Mouse (Mus musculus) lung, embryonic 15.5 days (tissue): ENCODE data around the gene Rbm5. TPM values are rescaled to one million over a fixed set of nuclear protein-coding genes. Genes with fewer than 3 reads are reported as not detected.
A peak's percentile ranks its signal among the peaks of the same experiment; 100 is the strongest.

Source experiments
- ATAC-seq: fragments of 200-750 bp; cut with Nextera tagmentation; 2 replicates; pipeline ENCODE4 v1.8.0; 2017; ENCODE audit warnings: moderate number of reproducible peaks, borderline replicate concordance; ENCODE audit not compliant: low FRiP score, low TSS enrichment; ENCODE audit errors: extremely low read depth
- H3K27ac ChIP-seq: fragments of 300-500 bp; sonication (generic); 2 replicates; pipeline ENCODE4 v1.5.1; 2015; ENCODE audit warnings: moderate library complexity, mild to moderate bottlenecking, inconsistent platforms
- H3K27me3 ChIP-seq: fragments of 300-500 bp; sonication (generic); 2 replicates; pipeline ENCODE4 v1.6.1; 2015; ENCODE audit warnings: inconsistent platforms
- H3K36me3 ChIP-seq: fragments of 300-500 bp; sonication (generic); 2 replicates; pipeline ENCODE4 v1.6.1; 2015; ENCODE audit warnings: inconsistent platforms
- H3K4me1 ChIP-seq: fragments of 300-500 bp; sonication (generic); 2 replicates; pipeline ENCODE4 v1.6.1; 2015; ENCODE audit warnings: inconsistent platforms
- H3K4me2 ChIP-seq: fragments of 300-500 bp; sonication (generic); 2 replicates; pipeline ENCODE4 v1.6.1; 2015; ENCODE audit warnings: inconsistent platforms, mild to moderate bottlenecking, moderate library complexity
- H3K4me3 ChIP-seq: fragments of 300-500 bp; sonication (generic); 2 replicates; pipeline ENCODE4 v1.5.1; 2015; ENCODE audit warnings: mild to moderate bottlenecking, inconsistent platforms
- H3K9ac ChIP-seq: fragments of 300-500 bp; sonication (generic); 2 replicates; pipeline ENCODE4 v1.6.1; 2015; ENCODE audit warnings: inconsistent platforms
- H3K9me3 ChIP-seq: fragments of 300-500 bp; sonication (generic); 2 replicates; pipeline ENCODE4 v1.6.1; 2016; ENCODE audit warnings: inconsistent platforms
- WGBS: fragments of 180-500 bp; shearing (Covaris S2); methylation state at CpG from one replicate; pipeline ENCODE4 v1.1.7; 2015; 5-methylcytosine and 5-hydroxymethylcytosine counted together
- polyA plus RNA-seq: library from polyadenylated mRNA; unstranded; fragments of >200 nt; fragmentation: Nextera tagmentation; extraction: Ambion mirVana; gene quantifications from 2 replicates; pipeline ENCODE4 v1.2.1, GENCODE M21; 2015

The Rbm5 gene
- polyA plus RNA-seq, result 188 and 202 TPM in 2 replicates

DNA sequence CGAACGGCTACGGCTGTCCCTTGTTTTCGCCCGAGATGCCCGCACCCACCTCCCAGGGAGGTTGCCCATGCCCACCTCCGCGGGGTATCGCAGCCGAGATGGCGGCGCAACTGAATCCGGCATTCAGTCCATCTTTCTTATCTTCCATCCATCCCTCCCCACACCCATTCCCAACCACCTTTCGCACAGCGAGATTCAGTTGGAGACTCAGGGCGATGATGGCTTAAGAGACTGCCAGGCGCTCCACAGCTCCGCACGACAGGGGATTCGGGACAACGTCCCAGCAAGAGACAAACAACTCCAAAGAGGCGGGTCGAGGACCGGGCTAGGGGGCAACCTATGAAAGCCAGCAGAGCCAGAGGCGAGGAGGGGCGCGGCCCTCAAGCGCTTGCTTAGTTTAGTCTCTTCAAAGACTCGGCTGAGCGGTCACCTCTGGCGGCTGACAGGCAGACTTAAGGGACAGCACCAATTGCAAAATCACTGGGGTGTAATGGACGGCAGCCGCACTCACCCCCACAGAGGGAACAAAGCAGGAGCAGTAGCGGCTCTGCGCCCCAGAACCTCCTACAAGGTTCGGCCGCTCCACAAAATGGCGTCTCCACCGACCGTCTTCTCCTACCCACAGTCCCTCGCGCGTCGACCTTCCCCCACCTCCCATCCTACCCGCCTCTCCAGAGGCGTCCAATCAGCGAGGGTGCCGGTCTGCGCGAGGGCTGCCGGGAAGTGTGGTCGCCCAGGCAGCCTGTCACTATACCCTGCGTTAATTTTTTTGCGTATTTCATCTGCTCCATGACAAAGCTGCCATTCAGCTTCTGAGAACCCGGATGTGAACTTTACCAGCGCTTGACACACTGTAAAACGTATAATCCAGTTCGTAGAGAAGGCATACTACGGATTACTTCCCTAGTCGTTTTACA, at the start of gene Rbm5:
Gene Rbm5, minus strand, starts transcription at position 623 of the 917 bp plus-strand sequence.
- peak; percentile 100 for ATAC-seq
- peaks cover 57% of the 10 kb centered on the region for H3K36me3 ChIP-seq
- peak within 1 kb of the TSS; percentile 86 for H3K27ac ChIP-seq
- peaks cover 9% of the 10 kb centered on the region; the same call in 1 of the 2 replicates for H3K4me1 ChIP-seq
- H3K9ac ChIP-seq, result peak within 1 kb of the TSS; percentile 99
- no peaks in the 10 kb centered on the region for H3K27me3 ChIP-seq
- H3K4me2 ChIP-seq, result peak within 1 kb of the TSS; percentile 62
- H3K4me3 ChIP-seq, result peak within 1 kb of the TSS; percentile 96
- under 1% methylated on average over 56 of the region's 60 CpGs for WGBS
- H3K9me3 ChIP-seq, result no peaks in the 10 kb centered on the region

DNA sequence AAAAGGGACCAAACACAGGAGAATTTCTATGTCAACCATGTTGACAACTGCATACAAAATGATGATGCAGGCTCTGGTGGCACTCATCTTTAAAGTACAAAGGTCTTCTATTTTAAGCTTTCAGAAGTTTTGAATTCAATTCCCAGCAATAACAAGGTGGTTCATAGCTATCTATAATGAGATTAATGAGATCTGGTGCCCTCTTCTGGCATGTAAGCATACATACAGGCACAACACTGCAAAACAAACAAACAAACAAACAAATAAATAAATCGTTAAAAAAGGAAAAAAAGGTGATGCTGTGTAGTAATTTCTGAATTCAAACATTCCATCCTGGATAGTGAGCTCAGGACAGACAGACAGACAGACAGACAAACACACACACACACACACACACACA, 41.3 kb upstream of the Rbm5 start:
- Histone ChIP-seq H3K36me3 (peaks cover 44% of the 10 kb centered on the region), H3K4me2 (no peak overlapping the region), H3K9ac (no peak overlapping the region), H3K27me3 (no peaks in the 10 kb centered on the region), H3K27ac (no peak overlapping the region), H3K4me1 (no peaks in the 10 kb centered on the region), H3K4me3 (no peak overlapping the region), H3K9me3 (no peaks in the 10 kb centered on the region)
- WGBS, result 81% methylated on average over 1 of the region's 1 CpGs
- no peak for ATAC-seq

DNA sequence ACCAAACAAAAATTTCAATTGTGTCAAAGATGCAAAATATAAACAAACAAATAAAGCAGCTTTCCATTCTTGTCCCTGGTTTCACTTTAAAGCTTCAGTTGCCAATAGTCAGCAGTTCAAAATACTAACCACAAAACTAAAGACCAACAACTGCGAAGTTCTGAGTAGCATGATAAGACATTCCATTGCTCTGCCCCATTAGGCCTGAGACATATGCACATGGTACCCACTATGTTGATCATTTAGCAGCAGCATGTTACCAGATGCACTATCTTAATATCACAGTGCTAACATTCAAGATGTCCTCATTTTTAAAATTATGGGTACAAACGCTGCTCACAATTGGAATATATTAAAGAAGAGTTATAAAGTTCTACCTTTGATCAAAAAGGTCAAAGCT, 40.2 kb upstream of the Rbm5 start:
- Histone ChIP-seq H3K27me3 (no peaks in the 10 kb centered on the region), H3K9me3 (no peaks in the 10 kb centered on the region), H3K4me2 (no peak overlapping the region), H3K9ac (no peak overlapping the region), H3K36me3 (peaks cover 35% of the 10 kb centered on the region), H3K4me1 (no peaks in the 10 kb centered on the region), H3K27ac (no peak overlapping the region), H3K4me3 (no peak overlapping the region)
- WGBS, result 88% methylated on average over 2 of the region's 2 CpGs
- ATAC-seq, result no peak

DNA sequence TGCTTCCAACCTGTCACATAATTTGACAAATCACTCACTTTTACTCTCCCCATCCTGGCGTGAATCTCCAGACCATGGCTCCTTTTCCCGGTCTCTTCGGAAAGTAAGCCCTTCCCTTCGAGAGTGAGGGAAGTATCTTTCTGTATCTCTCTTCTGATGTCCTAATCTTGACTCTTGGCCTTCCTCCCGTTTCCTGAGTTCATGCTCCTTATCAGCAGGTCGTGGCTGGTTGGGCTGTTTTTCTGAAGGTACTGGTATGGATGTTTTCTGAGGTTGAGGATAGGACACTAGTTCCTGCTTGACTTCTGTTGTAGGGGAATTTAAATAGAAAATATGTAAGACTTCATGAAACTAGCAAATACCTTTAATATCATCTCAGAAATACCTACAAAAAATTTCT, 20.9 kb upstream of the Rbm5 start:
- Histone ChIP-seq H3K4me1 (no peaks in the 10 kb centered on the region), H3K9me3 (no peaks in the 10 kb centered on the region), H3K27me3 (no peaks in the 10 kb centered on the region), H3K4me2 (no peak overlapping the region), H3K36me3 (peaks cover 59% of the 10 kb centered on the region), H3K4me3 (no peak overlapping the region), H3K9ac (no peak overlapping the region), H3K27ac (no peak overlapping the region)
- no peak for ATAC-seq
- 76% methylated on average over 6 of the region's 6 CpGs for WGBS

DNA sequence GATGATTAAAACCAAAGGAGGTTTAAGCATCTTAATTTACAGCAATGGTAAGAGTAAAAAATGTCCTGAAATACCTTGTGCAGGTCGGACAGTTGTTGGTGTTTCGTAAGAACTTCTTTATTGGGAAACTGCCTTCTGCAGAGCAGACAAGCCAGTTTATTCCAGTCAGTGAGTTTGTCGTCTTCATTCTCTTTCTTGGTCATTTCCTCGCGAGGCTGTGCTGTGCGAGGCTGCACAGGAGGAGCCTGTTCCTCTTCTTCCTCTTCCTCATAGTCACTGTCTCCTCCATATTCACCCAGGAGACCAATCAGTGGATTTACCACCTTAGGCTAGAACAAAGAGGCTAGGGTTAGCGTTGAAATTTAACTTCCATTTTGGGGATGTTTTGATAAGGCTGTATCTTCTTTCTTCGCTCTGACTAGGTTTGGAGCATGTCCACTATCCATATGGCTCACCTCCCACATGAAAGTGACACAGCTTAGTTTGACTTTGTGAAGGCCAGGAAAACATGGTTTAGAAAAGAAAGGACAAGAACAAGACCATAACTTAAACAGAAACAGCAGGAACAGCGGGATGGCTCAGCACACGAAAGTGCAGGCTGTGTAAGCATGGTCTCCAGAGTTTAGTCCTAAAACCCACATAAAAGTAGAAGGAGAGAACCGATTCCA, 11.9 kb upstream of the Rbm5 start:
- Histone ChIP-seq H3K4me1 (no peaks in the 10 kb centered on the region), H3K9ac (no peak overlapping the region), H3K4me2 (no peak overlapping the region), H3K27ac (no peak overlapping the region), H3K4me3 (no peak overlapping the region), H3K9me3 (no peaks in the 10 kb centered on the region), H3K36me3 (peaks cover 84% of the 10 kb centered on the region), H3K27me3 (no peaks in the 10 kb centered on the region)
- no peak for ATAC-seq
- WGBS, result 92% methylated on average over 11 of the region's 11 CpGs

DNA sequence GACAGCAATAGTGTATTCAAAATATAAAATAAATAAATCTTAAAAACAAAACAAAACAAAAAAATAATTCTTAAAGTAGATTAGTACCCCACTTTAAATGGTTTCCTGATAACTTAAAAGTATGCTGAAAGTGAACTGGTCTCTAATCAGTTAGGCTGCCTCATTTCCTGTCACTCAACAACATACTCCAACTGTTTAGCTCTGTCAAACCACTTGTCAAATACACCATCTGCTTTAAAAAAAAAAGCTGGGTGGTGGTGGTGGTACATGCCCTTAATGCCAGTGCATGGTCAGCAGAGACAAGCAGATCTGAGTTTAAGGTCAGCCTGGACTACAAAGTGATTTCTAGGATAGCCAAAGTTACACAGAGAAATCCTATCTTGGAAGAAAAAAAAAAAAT, 6.0 kb upstream of the Rbm5 start:
- Histone ChIP-seq H3K4me2 (no peak overlapping the region), H3K36me3 (peaks cover 72% of the 10 kb centered on the region), H3K9ac (no peak overlapping the region), H3K4me1 (no peaks in the 10 kb centered on the region), H3K27me3 (no peaks in the 10 kb centered on the region), H3K4me3 (no peak overlapping the region), H3K27ac (no peak overlapping the region), H3K9me3 (no peaks in the 10 kb centered on the region)
- no peak for ATAC-seq

DNA sequence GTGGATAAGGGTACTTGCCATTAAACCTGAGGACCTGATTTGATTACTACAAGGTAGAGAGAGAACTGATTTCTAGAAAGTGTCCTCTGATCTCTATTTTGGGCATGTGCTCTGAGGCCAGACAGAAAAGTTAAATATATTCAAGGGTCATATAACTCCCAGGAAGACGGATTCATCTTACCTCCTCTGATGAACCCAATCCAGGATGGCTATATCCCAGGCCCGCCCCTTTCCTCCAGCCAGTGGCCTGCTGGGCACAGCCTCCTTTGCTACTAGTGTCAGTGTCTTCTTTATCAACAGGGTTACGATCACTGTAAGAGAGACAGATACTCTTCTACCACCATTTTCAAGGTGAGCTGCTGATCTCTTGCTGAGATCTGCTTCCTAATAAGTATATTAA, 3.6 kb upstream of the Rbm5 start:
- Histone ChIP-seq H3K4me2 (no peak overlapping the region), H3K27me3 (no peaks in the 10 kb centered on the region), H3K36me3 (peaks cover 50% of the 10 kb centered on the region), H3K4me3 (no peak overlapping the region), H3K4me1 (peaks cover 1% of the 10 kb centered on the region; the same call in 1 of the 2 replicates), H3K9me3 (no peaks in the 10 kb centered on the region), H3K9ac (no peak overlapping the region), H3K27ac (no peak overlapping the region)
- 89% methylated on average over 3 of the region's 3 CpGs for WGBS
- ATAC-seq, result no peak

DNA sequence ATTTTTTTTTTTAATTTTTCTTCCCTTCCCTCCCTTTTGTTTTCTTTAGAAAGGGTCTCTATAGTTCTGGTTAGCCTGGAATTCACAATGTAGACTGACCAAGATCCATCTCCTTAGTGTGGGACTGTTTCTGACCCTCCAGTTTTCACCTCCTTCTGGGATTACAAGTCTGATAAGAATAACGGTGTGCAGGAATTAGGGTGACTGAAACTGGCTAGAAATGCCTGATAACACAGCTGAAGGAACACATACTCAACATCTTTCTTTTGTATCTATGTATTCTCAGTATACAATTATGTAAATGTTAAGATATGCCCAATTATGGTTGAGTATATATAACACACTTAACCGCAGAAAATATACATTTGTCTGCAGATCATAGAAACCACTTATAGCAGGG, 986 bp upstream of the Rbm5 start:
- Histone ChIP-seq H3K4me1 (peaks cover 9% of the 10 kb centered on the region; the same call in 1 of the 2 replicates), H3K4me3 (no peak overlapping the region), H3K9ac (no peak overlapping the region), H3K27ac (0 out of 2 replicates have a peak overlapping the region, but pooled peaks have one; percentile 61), H3K36me3 (peaks cover 56% of the 10 kb centered on the region), H3K9me3 (no peaks in the 10 kb centered on the region), H3K27me3 (no peaks in the 10 kb centered on the region), H3K4me2 (no peak overlapping the region)
- ATAC-seq, result no peak
- WGBS, result 54% methylated on average over 2 of the region's 2 CpGs

DNA sequence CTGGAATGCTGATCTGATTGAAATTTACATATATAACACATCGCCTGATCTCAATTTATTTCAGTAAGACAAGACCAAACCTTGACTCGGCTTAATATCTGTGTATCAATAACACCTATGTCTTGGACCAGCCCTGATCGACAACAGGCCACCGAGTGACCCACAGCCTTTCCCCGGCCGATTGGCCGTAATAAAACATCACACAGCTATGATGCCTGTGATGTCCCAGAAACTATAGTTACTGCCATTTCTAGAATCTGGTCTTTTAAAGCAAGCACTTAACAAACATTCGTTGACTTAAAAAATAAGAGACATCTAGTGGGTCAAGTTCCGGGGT, 791 bp downstream of the Rbm5 start:
- WGBS, result under 1% methylated on average over 9 of the region's 9 CpGs
- ATAC-seq, result no peak

DNA sequence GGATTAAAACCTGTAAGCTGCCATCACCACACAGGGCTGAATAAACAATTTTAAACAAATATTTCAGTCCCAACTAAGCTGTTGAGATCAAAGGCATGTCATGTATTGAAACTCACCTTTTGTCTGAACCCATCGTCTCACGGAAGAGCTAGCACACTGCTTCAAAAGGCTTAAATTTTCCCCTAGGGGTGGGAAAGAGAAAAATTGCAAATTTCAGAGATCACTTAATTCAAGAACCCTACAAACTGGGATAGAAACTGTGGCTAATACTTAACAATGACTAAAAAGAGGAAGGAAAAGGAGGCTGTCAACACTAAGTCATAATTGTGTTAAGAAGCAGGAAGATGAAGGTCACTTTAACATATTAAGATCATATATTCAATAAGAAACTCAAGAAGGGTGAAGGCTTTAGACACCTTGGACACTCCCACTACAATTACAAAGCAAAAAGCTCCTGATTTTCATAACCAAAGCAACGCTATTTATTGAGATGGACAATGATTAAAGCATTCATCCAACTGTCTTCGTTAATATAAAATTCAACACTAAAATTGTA, 1.3 kb downstream of the Rbm5 start:
- H3K36me3 ChIP-seq, result peaks cover 59% of the 10 kb centered on the region
- peak overlapping the region; percentile 99 for H3K9ac ChIP-seq
- WGBS, result 11% methylated on average over 4 of the region's 4 CpGs
- H3K27ac ChIP-seq, result no peak overlapping the region
- H3K9me3 ChIP-seq, result no peaks in the 10 kb centered on the region
- H3K27me3 ChIP-seq, result no peaks in the 10 kb centered on the region
- peaks cover 9% of the 10 kb centered on the region; the same call in 1 of the 2 replicates for H3K4me1 ChIP-seq
- ATAC-seq, result no peak
- H3K4me3 ChIP-seq, result peak overlapping the region; percentile 96
- H3K4me2 ChIP-seq, result peak overlapping the region; percentile 62

More for the DNA sequence above, 791 bp downstream of the Rbm5 start:
- Histone ChIP-seq H3K4me1 (peaks cover 9% of the 10 kb centered on the region; the same call in 1 of the 2 replicates), H3K9me3 (no peaks in the 10 kb centered on the region), H3K36me3 (peaks cover 59% of the 10 kb centered on the region), H3K9ac (peak overlapping the region; percentile 99), H3K4me3 (peak overlapping the region; percentile 96), H3K27ac (peak overlapping the region; percentile 86), H3K27me3 (no peaks in the 10 kb centered on the region), H3K4me2 (peak overlapping the region; percentile 62)

DNA sequence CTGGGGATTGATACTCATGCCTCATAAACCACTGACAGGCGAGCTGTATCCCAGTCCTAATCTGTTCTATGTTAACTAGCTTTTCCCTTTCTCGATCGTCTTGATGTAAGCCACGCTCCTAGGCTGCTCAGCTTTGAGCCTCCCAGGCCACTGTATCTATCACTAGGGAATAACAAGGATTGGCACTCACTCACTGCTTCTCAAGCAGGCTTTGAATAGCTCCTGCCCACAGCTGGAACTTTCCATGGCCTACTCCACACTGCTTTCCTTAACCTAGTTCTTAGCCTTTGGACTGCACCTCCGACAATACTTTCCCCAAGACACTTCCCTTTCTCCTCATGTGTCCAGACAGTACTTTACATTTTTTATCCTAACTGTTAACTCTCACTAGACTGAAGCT, 1.9 kb downstream of the Rbm5 start:
- Histone ChIP-seq H3K27me3 (no peaks in the 10 kb centered on the region), H3K9me3 (no peaks in the 10 kb centered on the region), H3K4me3 (peak overlapping the region; percentile 96; the same call in 1 of the 2 replicates), H3K36me3 (peaks cover 59% of the 10 kb centered on the region), H3K27ac (no peak overlapping the region), H3K4me2 (peak overlapping the region; percentile 62), H3K9ac (peak overlapping the region; percentile 99; the same call in 1 of the 2 replicates), H3K4me1 (peaks cover 9% of the 10 kb centered on the region; the same call in 1 of the 2 replicates)
- ATAC-seq, result no peak
- 82% methylated on average over 5 of the region's 5 CpGs for WGBS

DNA sequence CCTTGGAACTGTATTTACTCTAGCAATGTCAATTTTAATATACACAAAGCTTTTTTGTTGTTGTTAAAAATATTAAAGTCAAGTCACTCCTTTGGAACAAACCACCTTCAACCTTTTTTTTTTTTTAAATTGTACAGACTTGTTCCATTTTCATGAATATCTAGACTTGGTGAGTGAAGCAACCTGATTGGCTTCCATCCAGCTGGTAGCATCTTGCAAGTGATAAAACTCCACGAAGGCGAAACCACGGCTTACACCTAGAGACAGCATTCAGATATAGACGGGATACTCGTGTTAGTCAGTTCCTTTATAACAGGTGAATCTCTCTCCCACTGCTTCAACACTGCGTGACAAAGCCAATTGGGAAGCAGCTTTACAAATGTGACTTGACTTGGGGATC, 11.2 kb downstream of the Rbm5 start:
- H3K36me3 ChIP-seq, result peaks cover 93% of the 10 kb centered on the region
- WGBS, result 92% methylated on average over 6 of the region's 6 CpGs

More for the DNA sequence above, 11.2 kb downstream of the Rbm5 start:
- Histone ChIP-seq H3K4me2 (no peak overlapping the region), H3K27ac (no peak overlapping the region), H3K4me3 (no peak overlapping the region), H3K9ac (no peak overlapping the region), H3K4me1 (no peaks in the 10 kb centered on the region), H3K9me3 (no peaks in the 10 kb centered on the region), H3K27me3 (no peaks in the 10 kb centered on the region)
- ATAC-seq, result no peak
